Mouse (Mus musculus): ENCODE measurements around the gene Btg2.

DNA sequence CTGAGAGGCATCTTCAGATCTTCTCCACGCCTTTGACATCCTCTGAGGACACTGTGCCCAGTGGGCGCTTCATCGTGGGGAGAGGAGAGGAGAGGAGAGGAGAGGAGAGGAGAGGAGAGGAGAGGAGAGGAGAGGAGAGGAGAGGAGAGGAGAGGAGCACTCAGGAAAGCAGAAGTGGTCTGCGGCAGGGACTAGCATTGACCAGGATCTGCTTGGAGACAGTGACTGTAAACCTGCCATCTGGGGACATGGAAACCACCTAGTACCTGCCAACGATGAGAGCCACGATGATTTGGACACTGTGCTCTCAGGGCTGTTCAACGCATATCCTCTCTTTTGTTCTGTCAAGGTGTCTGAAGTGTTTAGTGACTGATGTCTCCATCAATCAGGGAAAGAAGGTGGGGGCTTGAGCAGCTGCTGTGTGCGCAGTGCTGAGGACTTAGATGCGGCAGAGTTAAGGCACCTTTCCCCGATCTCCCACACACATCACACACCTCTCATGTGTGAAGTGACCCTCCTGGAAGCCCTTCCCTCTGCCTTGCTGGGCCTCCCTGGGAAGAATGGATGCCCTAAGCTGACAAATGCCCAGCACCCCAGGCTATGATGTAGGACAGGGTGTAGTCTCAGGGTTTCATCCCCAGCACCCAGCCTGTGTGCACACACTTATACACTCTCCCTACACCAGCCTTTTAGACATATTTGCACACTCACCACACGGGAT, 26.3 kb upstream of the Btg2 start:
- TF ChIP-seq POLR2A (IDR thresholded peaks at IDR 0.05; ENCODE audit: borderline replicate concordance, insufficient read depth, low read length) = no peak
- no peak for TF ChIP-seq CTCF (IDR thresholded peaks at IDR 0.05; ENCODE audit: borderline replicate concordance, insufficient read depth, low read depth, low read length)

Measured in cerebellum, adult 2 months (tissue).